ENCODE assay signal across 15 mouse cellular contexts in the genomic region with DNA sequence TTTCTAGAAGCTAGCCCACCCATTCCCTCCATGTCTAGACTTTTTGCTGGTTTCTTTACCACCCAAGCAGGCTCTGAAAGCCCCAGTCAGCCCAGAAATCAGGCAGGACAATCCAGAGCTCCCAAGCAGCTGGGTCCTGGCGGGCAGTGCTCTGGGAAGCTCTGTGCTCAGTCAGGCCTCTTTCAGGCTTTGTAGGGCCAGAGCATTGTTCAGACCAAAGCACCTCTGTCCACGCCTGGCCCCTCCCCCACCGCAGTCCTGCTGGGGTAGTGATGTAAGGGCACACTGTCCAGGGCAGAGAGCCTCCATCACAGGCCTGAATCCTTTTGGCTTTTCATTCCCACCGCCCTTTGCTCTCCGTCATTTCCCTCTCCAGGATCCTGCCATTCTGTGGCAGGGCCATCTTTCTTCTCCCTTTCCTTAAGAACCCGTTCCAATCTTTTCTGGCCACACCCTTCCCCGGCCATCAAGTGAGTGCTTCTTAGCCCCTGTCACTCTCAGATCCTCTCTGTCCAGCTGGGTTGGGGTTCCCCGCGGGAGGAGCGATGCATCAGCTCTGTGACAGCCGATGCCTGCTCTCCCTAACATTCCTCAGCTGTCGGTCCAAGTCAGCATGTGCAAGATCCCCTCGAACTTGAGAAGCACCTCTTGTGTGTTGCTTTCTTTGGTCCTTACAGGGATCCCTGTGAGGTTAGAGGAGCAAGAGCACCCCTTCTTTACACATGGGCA. TPM values are rescaled to one million over a fixed set of nuclear protein-coding genes. Genes with fewer than 3 reads are reported as not detected.
DNase-seq lines count a peak whose midpoint lies in the region; ATAC-seq and TF ChIP-seq lines count a peak whose summit lies in the region.
"Had no signal": no experiment of that assay in that cellular context is flagged by ENCODE, and none has a peak within 500 bp of the region (broad histone marks: within the 10 kb centered on the region; RNA-seq: fewer than 3 reads in every experiment).

No protein-coding gene starts in this region.

- peak; percentile 75 for ATAC-seq in forebrain, embryonic 12.5 days (ENCODE audit: low FRiP score)
- ATAC-seq in forebrain, postnatal 0 days: no peak
- ATAC-seq: forebrain, embryonic 16.5 days had no signal

- no peak for TF ChIP-seq CTCF in forebrain, postnatal 0 days (IDR thresholded peaks at IDR 0.05; ENCODE audit: low read depth)
- TF ChIP-seq CTCF in layer of hippocampus, adult 2 months (conservative IDR thresholded peaks at IDR 0.05): no peak
- no peak for TF ChIP-seq CTCF in cortical plate, adult 2 months (IDR thresholded peaks at IDR 0.05; ENCODE audit: extremely low read depth, insufficient read depth, low read length)

- H3K4me2 ChIP-seq in forebrain, embryonic 12.5 days: no peak overlapping the region
- no peak overlapping the region for H3K4me2 ChIP-seq in forebrain, postnatal 0 days (ENCODE audit: low read depth)
- H3K4me2 ChIP-seq: limb, embryonic 12.5 days had no signal

- no peaks in the 10 kb centered on the region for H3K9me3 ChIP-seq in forebrain, embryonic 12.5 days
- no peaks in the 10 kb centered on the region for H3K9me3 ChIP-seq in forebrain, postnatal 0 days (ENCODE audit: low read length)
- H3K9me3 ChIP-seq: limb, embryonic 12.5 days had no signal

- no peak for DNase-seq in forebrain, postnatal 0 days
- DNase-seq in layer of hippocampus, adult 2 months (ENCODE audit: low spot score in 2 of 2): no peak
- DNase-seq in layer of hippocampus, postnatal 10 days (ENCODE audit: low spot score in 2 of 2): no peak
- DNase-seq in lung, postnatal 36 days: peak; percentile 53
- DNase-seq in spleen, adult 12 weeks (ENCODE audit: low spot score): no peak
- DNase-seq in ovary, adult 18-20 months (ENCODE audit: low spot score): no peak
- DNase-seq: kidney, postnatal 36 days; thymus, postnatal 14 days had no signal

- H3K36me3 ChIP-seq in forebrain, embryonic 12.5 days (replicated peaks): peaks cover 35% of the 10 kb centered on the region
- peaks cover 65% of the 10 kb centered on the region for H3K36me3 ChIP-seq in forebrain, postnatal 0 days (ENCODE audit: insufficient read depth)

- no peaks in the 10 kb centered on the region for H3K27me3 ChIP-seq in forebrain, embryonic 12.5 days
- H3K27me3 ChIP-seq in forebrain, postnatal 0 days (ENCODE audit: insufficient read depth, low read length): no peaks in the 10 kb centered on the region
- H3K27me3 ChIP-seq: limb, embryonic 12.5 days had no signal

- H3K27ac ChIP-seq in forebrain, embryonic 12.5 days: 0 out of 2 replicates have a peak overlapping the region, but pooled peaks have one; percentile 53
- H3K27ac ChIP-seq in forebrain, postnatal 0 days (ENCODE audit: low read depth, low read length): no peak overlapping the region
- peak overlapping the region; percentile 63 for H3K27ac ChIP-seq in layer of hippocampus, adult 2 months
- H3K27ac ChIP-seq in cortical plate, adult 2 months (ENCODE audit: insufficient read depth, low read length): peak overlapping the region; percentile 16; the same call in 1 of the 2 replicates
- H3K27ac ChIP-seq: limb, embryonic 12.5 days had no signal

- TF ChIP-seq POLR2A in cortical plate, adult 2 months (IDR thresholded peaks at IDR 0.05; ENCODE audit: extremely low read depth, insufficient read depth, low read length): no peak

- no peak overlapping the region for H3K4me3 ChIP-seq in forebrain, embryonic 12.5 days (replicated peaks)
- H3K4me3 ChIP-seq in forebrain, postnatal 0 days (ENCODE audit: low read depth, low read length): no peak overlapping the region
- no peak overlapping the region for H3K4me3 ChIP-seq in layer of hippocampus, adult 2 months
- H3K4me3 ChIP-seq in cortical plate, adult 2 months (ENCODE audit: insufficient read depth, low read length): no peak overlapping the region
- H3K4me3 ChIP-seq: limb, embryonic 12.5 days had no signal

- WGBS in forebrain, embryonic 12.5 days: 23% methylated on average over 13 of the region's 13 CpGs
- 44% methylated on average over 13 of the region's 13 CpGs for WGBS in forebrain, postnatal 0 days

- H3K9ac ChIP-seq in forebrain, embryonic 12.5 days: no peak overlapping the region; the same call in none of the 2 replicates
- no peak overlapping the region for H3K9ac ChIP-seq in forebrain, postnatal 0 days
- H3K9ac ChIP-seq: limb, embryonic 12.5 days had no signal

- peaks cover 25% of the 10 kb centered on the region for H3K4me1 ChIP-seq in forebrain, embryonic 12.5 days
- H3K4me1 ChIP-seq in forebrain, postnatal 0 days (ENCODE audit: insufficient read depth): no peaks in the 10 kb centered on the region
- peaks cover 4% of the 10 kb centered on the region for H3K4me1 ChIP-seq in cortical plate, adult 2 months (ENCODE audit: control insufficient read depth, insufficient read depth, low read length)
- H3K4me1 ChIP-seq: limb, embryonic 12.5 days had no signal

RNA-seq across cellular contexts. Expression of gene Hs1bp3, which starts 26.5 kb away (rescaled TPM):
- polyA plus RNA-seq in forebrain, embryonic 12.5 days (2016; fragmentation: Nextera tagmentation; extraction: Ambion mirVana): 11.5 and 11.7 TPM in 2 replicates
- 5.5 and 7.0 TPM in 2 replicates for total RNA-seq in forebrain, postnatal 0 days (2014; rRNA removed)
- polyA plus RNA-seq in forebrain, postnatal 0 days (2015; fragmentation: Nextera tagmentation; extraction: Ambion mirVana): 4.2 and 5.8 TPM in 2 replicates
- 10 to 100 TPM; 12.2 to 15.1 TPM for total RNA-seq in layer of hippocampus, adult 2 months (2021)
- total RNA-seq in layer of hippocampus, postnatal 10 days (2021): 10 to 100 TPM; 10.5 to 12.0 TPM
- 15.4 and 15.7 TPM in 2 replicates for polyA plus RNA-seq in cortical plate, adult 2 months (2012; rRNA removed)

RNA-seq across cellular contexts. Expression of gene Gdf7, which starts 38.0 kb away (rescaled TPM):
- polyA plus RNA-seq in forebrain, embryonic 12.5 days (2016; fragmentation: Nextera tagmentation; extraction: Ambion mirVana): 0.27 and 0.34 TPM in 2 replicates
- 0.14 and 0.54 TPM in 2 replicates for total RNA-seq in forebrain, postnatal 0 days (2014; rRNA removed)
- 0.10 and 0.18 TPM in 2 replicates for polyA plus RNA-seq in forebrain, postnatal 0 days (2015; fragmentation: Nextera tagmentation; extraction: Ambion mirVana)
- total RNA-seq in layer of hippocampus, adult 2 months (2021): not detected
- not detected for total RNA-seq in layer of hippocampus, postnatal 10 days (2021)
- polyA plus RNA-seq in cortical plate, adult 2 months (2012; rRNA removed): 0.06 and 0.23 TPM in 2 replicates
- total RNA-seq: megakaryocyte progenitor cell, adult 5-6 weeks; MEL had no signal
- polyA plus RNA-seq: forebrain, embryonic 16.5 days; heart, embryonic 16.5 days had no signal
